In genomic region chr10:94827325-94827724, GRCm38 (mm10) we compare ENCODE assay signal across 18 mouse cellular contexts.
A peak's percentile ranks its signal among the peaks of the same experiment; 100 is the strongest.
DNase-seq lines count a peak whose midpoint lies in the region; ATAC-seq and TF ChIP-seq lines count a peak whose summit lies in the region.
"Had no signal": no experiment of that assay in that cellular context is flagged by ENCODE, and none has a peak within 500 bp of the region (broad histone marks: within the 10 kb centered on the region; RNA-seq: fewer than 3 reads in every experiment).

No protein-coding gene starts in this region.

- ATAC-seq in lung, embryonic 15.5 days (ENCODE audit: borderline replicate concordance, extremely low read depth, low FRiP score, low TSS enrichment), result no peak

- 51% methylated on average over 10 of the region's 10 CpGs for WGBS in lung, embryonic 15.5 days

- H3K27ac ChIP-seq in lung, embryonic 15.5 days, result peak overlapping the region; percentile 96
- peak overlapping the region; percentile 97 for H3K27ac ChIP-seq in CH12.LX (ENCODE audit: insufficient read depth, low read depth)
- H3K27ac ChIP-seq: hindbrain, embryonic 12.5 days; limb, embryonic 15.5 days; midbrain, embryonic 10.5 days had no signal

- H3K4me3 ChIP-seq in lung, embryonic 15.5 days, result no peak overlapping the region
- peak overlapping the region in 2 of 3 experiments; percentile 16 to 47 for H3K4me3 ChIP-seq in CH12.LX (replicated peaks in 1 of 3; ENCODE audit: low read depth in 2 of 3, low read length in 2 of 3, poor library complexity in 1 of 3)
- H3K4me3 ChIP-seq: hindbrain, embryonic 12.5 days; limb, embryonic 15.5 days; midbrain, embryonic 10.5 days had no signal

- in situ Hi-C loops in CH12.LX (cut with MboI; ENCODE audit: low pct_ligation_motif_present, low pct_unique_long_range_greater_than_20kb, low sequenced_read_pairs), result no loop called here

- TF ChIP-seq CTCF in CH12.LX (conservative IDR thresholded peaks at IDR 0.05 in 1 of 2, IDR thresholded peaks at IDR 0.05 in 1 of 2; ENCODE audit: low read depth in 2 of 2, low read length in 2 of 2), result no peak

- H3K27me3 ChIP-seq in lung, embryonic 15.5 days, result no peaks in the 10 kb centered on the region
- H3K27me3 ChIP-seq in CH12.LX (replicated peaks), result no peaks in the 10 kb centered on the region
- H3K27me3 ChIP-seq: hindbrain, embryonic 12.5 days; limb, embryonic 15.5 days had no signal

- H3K36me3 ChIP-seq in lung, embryonic 15.5 days, result no peaks in the 10 kb centered on the region
- H3K36me3 ChIP-seq in CH12.LX (replicated peaks in 1 of 2; ENCODE audit: control insufficient read depth in 1 of 2, insufficient read depth in 1 of 2, low read length in 1 of 2), result peaks cover 22 to 41% of the 10 kb centered on the region in 2 experiments
- H3K36me3 ChIP-seq: limb, embryonic 15.5 days had no signal

- TF ChIP-seq RAD21 in CH12.LX (IDR thresholded peaks at IDR 0.05; ENCODE audit: low read depth, low read length), result no peak

- no peak for TF ChIP-seq POLR2A in CH12.LX (IDR thresholded peaks at IDR 0.05; ENCODE audit: low read depth, low read length)

- H3K4me1 ChIP-seq in lung, embryonic 15.5 days, result peaks cover 62% of the 10 kb centered on the region
- peaks cover 29 to 97% of the 10 kb centered on the region in 2 experiments for H3K4me1 ChIP-seq in CH12.LX (ENCODE audit: control insufficient read depth in 1 of 2, insufficient read depth in 2 of 2)

- dilution Hi-C loops in CH12.LX (cut with MboI; ENCODE audit: extremely low pct_ligation_motif_present, extremely low pct_unique_long_range_greater_than_20kb, low sequenced_read_pairs), result no loop called here

- H3K4me2 ChIP-seq in lung, embryonic 15.5 days, result no peak overlapping the region
- H3K4me2 ChIP-seq in CH12.LX (ENCODE audit: insufficient read depth, low read depth, poor library complexity, severe bottlenecking), result peak overlapping the region; percentile 58
- H3K4me2 ChIP-seq: heart, embryonic 11.5 days; hindbrain, embryonic 12.5 days; limb, embryonic 15.5 days had no signal

- peaks cover 5% of the 10 kb centered on the region; the same call in 1 of the 2 replicates for H3K79me2 ChIP-seq in CH12.LX (replicated peaks; ENCODE audit: control insufficient read depth, extremely low read depth, insufficient read depth, poor library complexity, severe bottlenecking)

- no peak for DNase-seq in lung, postnatal 25 days (ENCODE audit: low spot score)
- peak; percentile 42 to 45 for DNase-seq in B cell, adult 2 months
- DNase-seq in CH12.LX (ENCODE audit: extremely low read depth) (no peak), adipocyte (ENCODE audit: low spot score) (no peak)
- DNase-seq in thymus, postnatal 14 days, result peak; percentile 58
- DNase-seq in left cerebral cortex, adult 18-20 months (ENCODE audit: low spot score in 2 of 2), result no peak
- DNase-seq: cerebellum, adult 2 months; cerebellum, postnatal 36 days; heart, postnatal 10 days; kidney, adult 2 months; kidney, postnatal 10 days; layer of hippocampus, postnatal 36 days; right cerebral cortex, postnatal 4 days had no signal

- no peaks in the 10 kb centered on the region for H3K9me3 ChIP-seq in lung, embryonic 15.5 days
- H3K9me3 ChIP-seq in CH12.LX (replicated peaks; ENCODE audit: low read length), result peaks cover 2% of the 10 kb centered on the region
- H3K9me3 ChIP-seq: hindbrain, embryonic 12.5 days; limb, embryonic 15.5 days; midbrain, embryonic 10.5 days had no signal

- TF ChIP-seq EP300 in CH12.LX (IDR thresholded peaks at IDR 0.05; ENCODE audit: low read length), result no peak

- no peak overlapping the region for H3K9ac ChIP-seq in lung, embryonic 15.5 days
- H3K9ac ChIP-seq in CH12.LX (ENCODE audit: insufficient read depth, low read depth), result 0 out of 2 replicates have a peak overlapping the region, but pooled peaks have one; percentile 20
- H3K9ac ChIP-seq: hindbrain, embryonic 12.5 days; limb, embryonic 15.5 days had no signal

TF ChIP-seq in CH12.LX, 34 proteins besides CTCF, POLR2A, EP300 and RAD21:
- TF ChIP-seq PAX5 (IDR thresholded peaks at IDR 0.05; ENCODE audit: low read length) (no peak), CHD2 (IDR thresholded peaks at IDR 0.05; ENCODE audit: low read length) (0 out of 2 replicates have a peak, but pooled peaks have one; percentile 16), UBTF (IDR thresholded peaks at IDR 0.05; ENCODE audit: low read depth, low read length) (0 out of 2 replicates have a peak, but pooled peaks have one; percentile 3)

Comparison
In these comparisons a context has a peak if more than half of its experiments do, and no peak if none do; other contexts are left out.
1. DNase-seq: peak in B cell, adult 2 months (2 of 2) and thymus, postnatal 14 days (single experiment); none in lung, postnatal 25 days (single experiment), CH12.LX (single experiment), adipocyte (single experiment) and left cerebral cortex, adult 18-20 months (0 of 2).